Mouse (Mus musculus) c-Kit-positive CD71-positive TER-119-positive erythroid progenitor cells, embryonic 14.5 days (primary cell): ENCODE measurements around the gene Rarg.

ENCODE experiments used
- DNase-seq: peaks from one replicate; pipeline ENCODE4 v3.0.0-alpha.2; 2013; ENCODE audit warnings: low spot score

The Rarg gene

GRCm38 (mm10) chr15:102258076-102258470, 756 bp upstream of the Rarg start:
- no peak for DNase-seq

- no peak for DNase-seq
Observed at GRCm38 (mm10) chr15:102256431-102257201, 701 bp downstream of the Rarg start.

GRCm38 (mm10) chr15:102255547-102256255, 1.6 kb downstream of the Rarg start:
- no peak for DNase-seq

DNA sequence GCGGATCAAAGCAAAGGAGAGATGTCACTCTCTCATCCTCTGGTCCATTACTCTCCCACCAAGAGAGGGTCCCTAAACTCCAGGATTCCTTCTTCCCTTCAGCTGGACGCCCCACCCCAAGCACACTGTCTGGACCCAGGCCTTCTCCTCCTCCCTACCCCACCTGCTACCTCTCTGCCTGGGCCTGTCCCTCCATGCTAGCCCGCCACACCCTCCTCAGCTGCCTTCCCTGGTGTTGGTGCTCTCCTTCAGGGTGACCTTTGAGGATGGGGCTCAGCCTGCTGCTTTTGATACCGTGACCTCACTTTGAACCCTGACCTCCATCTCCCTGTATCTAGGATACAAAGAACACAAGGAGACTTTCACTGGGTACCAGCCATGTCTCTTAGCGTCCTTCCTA, 6.8 kb downstream of the Rarg start:
- DNase-seq: no peak

GRCm38 (mm10) chr15:102249967-102250366, 7.3 kb downstream of the Rarg start:
- DNase-seq: no peak

- no peak for DNase-seq
Observed at GRCm38 (mm10) chr15:102249251-102249691, 8.0 kb downstream of the Rarg start.

- DNase-seq: no peak
Observed at GRCm38 (mm10) chr15:102248812-102249191, 8.5 kb downstream of the Rarg start.

- DNase-seq: no peak
Observed at GRCm38 (mm10) chr15:102248131-102248811, 9.0 kb downstream of the Rarg start.

DNA sequence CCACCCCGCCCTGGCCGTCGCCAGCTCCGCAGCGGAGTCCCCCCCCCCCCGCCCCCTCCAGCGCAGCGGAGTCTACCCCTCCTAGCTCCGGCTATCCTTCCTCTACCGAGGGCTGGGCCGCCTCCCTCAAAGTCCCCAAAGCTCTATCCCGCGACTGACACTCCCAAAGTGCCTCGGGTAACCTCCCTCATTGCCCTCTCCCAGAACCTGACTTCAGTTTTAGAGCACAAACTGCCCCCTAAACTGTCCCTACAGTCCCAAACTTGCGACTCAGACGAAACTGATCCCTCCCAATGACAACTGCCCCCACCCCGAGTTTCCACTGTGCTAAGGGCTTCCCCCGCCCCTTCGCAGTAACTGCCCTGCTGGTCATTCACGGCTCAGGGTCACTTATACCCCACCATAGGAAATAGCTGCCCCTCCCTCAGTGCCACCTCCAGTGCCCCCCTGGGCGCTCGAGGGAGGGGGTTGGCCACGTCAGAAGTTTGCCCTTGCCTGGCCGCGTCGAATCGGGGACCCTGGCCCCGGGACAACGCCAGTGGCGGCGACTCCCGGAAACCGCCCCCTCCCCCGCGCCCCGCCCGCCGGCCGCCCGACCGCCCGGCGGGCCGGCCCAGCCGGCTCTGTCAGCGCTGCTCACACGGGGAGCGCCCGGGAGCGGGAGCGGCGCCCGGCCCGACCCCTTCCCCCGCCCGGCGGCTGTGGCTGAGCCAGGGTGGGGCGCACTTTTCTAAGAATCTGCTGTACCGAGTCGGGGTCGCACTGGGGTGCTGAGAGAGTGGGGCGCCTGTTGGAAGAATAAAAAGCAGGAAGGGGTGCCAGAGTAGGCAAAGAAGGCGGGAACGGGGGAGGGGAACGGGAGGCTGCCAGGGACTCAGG, 9.8 kb downstream of the Rarg start:
- DNase-seq: no peak

DNA sequence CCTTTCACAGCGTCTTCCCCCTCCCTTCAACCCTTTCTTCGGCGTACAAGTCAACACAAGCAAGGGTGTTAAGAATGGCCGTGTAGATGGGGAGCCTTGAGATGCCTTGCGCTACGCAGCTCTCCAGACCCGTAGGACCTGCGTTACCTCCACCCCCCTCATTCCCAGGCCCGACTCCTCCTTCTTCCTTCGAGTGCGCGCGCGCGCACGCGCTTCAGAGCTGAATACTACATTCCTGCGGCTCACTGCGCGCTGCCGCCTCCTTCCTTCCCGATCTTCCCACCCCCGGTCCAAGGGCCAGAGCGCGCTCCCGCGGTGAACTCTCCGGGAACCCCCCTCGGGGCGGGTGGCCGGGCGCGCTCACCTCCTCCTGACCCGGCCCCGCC, 10.5 kb downstream of the Rarg start:
- no peak for DNase-seq

- DNase-seq: no peak
Observed at GRCm38 (mm10) chr15:102245891-102246741, 11.2 kb downstream of the Rarg start.

DNA sequence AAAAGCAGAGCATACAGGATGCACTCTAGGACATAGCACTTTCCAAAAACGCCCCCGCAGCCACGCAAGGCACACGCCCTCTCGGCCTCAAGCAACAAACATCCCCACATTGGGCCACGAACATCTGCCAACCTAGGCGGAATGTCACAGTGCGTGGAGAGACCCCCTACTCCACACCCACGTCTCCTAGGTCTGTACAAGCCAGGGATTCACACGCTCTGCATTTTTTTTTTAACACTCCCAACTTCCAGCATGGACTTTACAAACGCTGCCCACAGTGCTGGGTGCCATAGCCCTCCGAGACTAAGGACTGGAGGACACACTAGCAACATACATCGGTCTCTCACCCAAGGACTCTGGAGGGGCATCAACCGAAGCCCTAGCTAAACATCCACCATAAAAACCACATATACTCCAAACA, 11.8 kb downstream of the Rarg start:
- no peak for DNase-seq

DNA sequence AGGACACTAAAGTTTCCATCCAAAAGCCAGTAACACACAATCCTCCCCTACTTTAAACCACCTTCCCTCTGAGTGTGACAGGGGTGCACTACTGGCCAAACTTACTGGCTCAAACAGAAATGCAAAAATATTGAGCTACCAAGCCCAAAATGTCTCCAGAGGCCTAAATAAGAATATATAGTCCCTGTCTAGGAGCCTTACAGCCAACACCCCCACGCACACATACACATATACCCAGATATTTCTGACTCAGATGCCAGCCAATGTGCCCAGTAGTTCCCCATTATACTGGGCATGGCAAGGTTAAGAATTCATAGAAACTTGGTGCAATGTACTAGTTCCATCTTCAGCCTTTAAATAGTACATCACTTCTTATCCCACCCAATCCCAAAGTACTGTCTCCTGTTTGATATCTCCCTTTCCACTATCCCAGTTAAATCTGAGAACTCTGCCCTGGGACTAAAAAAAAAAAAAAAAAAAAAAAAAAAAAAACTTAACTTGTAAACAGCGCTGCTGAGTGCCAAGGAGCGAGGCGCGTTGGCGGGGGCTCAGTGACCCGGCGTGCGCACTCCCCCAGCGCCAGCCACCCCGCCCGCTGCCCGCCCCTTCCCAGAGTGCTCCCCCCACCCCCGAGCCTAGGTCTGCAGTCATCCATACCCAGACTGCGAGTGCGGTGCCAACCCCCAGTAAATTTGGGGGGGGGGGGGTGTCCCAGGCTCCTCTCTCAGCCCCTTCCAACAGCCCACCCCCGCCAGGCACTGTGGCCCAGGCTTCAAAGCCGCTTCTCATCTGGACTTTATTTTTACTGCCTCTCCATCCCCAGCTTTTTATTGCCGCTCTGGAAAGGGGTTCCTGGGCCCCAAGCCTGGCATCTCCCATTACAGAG, 12.8 kb downstream of the Rarg start:
- no peak for DNase-seq

DNA sequence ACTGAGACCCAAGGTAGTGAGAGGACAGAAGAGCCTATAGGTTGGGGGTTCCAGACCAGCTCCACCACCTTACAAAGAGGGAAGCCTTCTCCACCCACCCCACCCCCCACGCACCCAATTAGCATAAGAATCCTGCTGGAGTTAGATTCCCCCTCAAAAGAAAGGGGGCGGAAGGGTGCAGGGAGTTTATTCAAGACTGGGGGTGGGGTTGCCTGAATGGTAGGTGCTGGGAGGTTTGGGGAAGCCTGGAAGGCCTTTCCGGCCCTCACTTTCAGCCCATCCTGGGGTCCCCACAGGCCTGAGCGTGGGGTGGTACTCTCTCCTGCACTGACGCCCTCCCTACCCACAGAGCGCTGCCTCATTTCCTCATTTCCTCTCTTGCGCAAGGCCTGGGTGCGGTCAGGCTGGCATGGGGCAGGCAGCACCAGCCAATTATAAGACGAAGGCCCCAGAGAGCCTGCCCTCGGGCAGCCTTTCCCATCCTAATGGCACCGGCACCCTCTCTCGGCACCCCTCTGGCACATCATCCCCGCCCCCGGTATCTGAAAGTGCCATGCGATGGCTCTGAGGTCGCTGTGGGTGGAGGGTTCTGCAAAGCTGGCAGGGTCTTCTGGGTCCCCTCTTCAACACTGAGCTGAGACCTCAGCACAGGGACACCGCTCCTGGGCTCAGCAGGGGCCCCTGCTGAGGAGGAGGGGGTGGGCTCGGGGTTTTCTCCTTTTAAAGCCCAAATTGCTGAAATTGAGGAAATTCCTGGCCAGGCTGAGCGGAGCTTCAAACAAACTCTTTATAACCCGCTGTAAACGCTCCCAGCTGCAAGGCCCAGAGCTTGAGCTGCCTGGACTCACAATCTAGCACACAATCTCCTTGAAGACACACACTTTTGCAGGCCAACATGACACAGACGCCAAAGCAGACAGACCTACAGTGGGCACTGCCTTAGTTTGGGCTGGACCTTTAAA, 13.8 kb downstream of the Rarg start:
- DNase-seq: no peak

DNA sequence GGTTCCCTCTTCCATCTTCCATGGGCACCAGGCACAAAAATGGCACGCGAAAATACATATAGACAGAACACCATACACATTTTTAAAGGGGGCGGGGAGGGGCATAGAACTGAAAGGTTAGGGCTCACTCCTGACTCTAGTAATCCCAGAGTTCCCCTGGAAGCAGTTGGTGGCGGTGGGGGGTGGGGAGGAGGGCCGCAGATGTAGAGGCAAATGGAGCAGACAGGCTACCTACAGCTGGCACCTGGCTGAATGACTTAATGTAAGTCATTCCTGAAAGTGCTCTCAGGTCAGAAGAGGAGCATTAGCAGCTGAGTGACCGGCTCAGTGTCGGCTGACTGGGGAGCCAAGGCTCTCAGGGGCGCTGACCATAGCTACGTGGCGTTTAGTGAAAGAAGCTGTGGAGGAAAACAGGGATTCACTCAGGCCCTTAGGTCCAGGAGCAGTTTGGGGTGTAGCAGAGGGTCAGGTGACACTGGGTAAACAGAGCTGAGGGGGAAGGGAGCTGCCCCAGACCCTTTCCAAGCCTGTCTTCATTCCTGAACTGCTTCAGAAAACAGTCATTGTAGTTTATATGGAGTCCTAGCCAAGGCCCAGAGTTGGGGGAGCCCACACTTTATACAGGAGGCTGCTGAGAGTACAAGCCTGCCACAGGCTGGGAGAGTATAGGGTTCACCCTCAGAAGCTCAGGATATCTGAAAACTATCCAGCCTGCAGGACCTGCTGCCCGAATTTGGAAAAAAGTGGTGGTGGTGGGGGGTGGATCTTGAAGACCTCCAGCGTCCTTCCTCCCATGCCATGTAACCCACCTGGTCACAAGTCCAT, 14.7 kb downstream of the Rarg start:
- DNase-seq: no peak

GRCm38 (mm10) chr15:102240607-102241006, 16.7 kb downstream of the Rarg start:
- no peak for DNase-seq

GRCm38 (mm10) chr15:102239851-102240250, 17.5 kb downstream of the Rarg start:
- DNase-seq: no peak

GRCm38 (mm10) chr15:102239260-102239590, 18.1 kb downstream of the Rarg start:
- DNase-seq: peak; percentile 52
